Mouse (Mus musculus) intestine, embryonic 15.5 days (tissue): ENCODE data around the gene Otof. TPM values are rescaled to one million over a fixed set of nuclear protein-coding genes. Genes with fewer than 3 reads are reported as not detected.

Experiments used
- ATAC-seq: fragments of 200-750 bp; cut with Nextera tagmentation; 2 replicates; pipeline ENCODE4 v1.8.0; 2017; ENCODE audit warnings: moderate TSS enrichment, moderate library complexity
- H3K27ac ChIP-seq: fragments of 300-500 bp; sonication (generic); 2 replicates; pipeline ENCODE4 v1.5.1; 2015; ENCODE audit warnings: mild to moderate bottlenecking, inconsistent platforms
- H3K27me3 ChIP-seq: fragments of 300-500 bp; sonication (generic); replicated peaks from 2 replicates; pipeline ENCODE4 v1.6.1; 2015; ENCODE audit warnings: inconsistent platforms
- H3K36me3 ChIP-seq: fragments of 300-500 bp; sonication (generic); 2 replicates; pipeline ENCODE4 v1.6.1; 2015; ENCODE audit warnings: inconsistent platforms
- H3K4me1 ChIP-seq: fragments of 300-500 bp; sonication (generic); replicated peaks from 2 replicates; pipeline ENCODE4 v1.6.1; 2015; ENCODE audit warnings: inconsistent platforms
- H3K4me2 ChIP-seq: fragments of 300-500 bp; sonication (generic); replicated peaks from 2 replicates; pipeline ENCODE4 v1.6.1; 2015; ENCODE audit warnings: mild to moderate bottlenecking, inconsistent platforms
- H3K4me3 ChIP-seq: fragments of 300-500 bp; sonication (generic); replicated peaks from 2 replicates; pipeline ENCODE4 v1.5.1; 2015; ENCODE audit warnings: inconsistent platforms
- H3K9ac ChIP-seq: fragments of 300-500 bp; sonication (generic); 2 replicates; pipeline ENCODE4 v1.6.1; 2015; ENCODE audit warnings: inconsistent platforms
- H3K9me3 ChIP-seq: fragments of 300-500 bp; sonication (generic); 2 replicates; pipeline ENCODE4 v1.6.1; 2016; ENCODE audit warnings: inconsistent platforms
- WGBS: fragments of 180-500 bp; shearing (Covaris S2); methylation state at CpG from one replicate; pipeline ENCODE4 v1.1.7; 2015; 5-methylcytosine and 5-hydroxymethylcytosine counted together
- polyA plus RNA-seq: library from polyadenylated mRNA; unstranded; fragments of >200 nt; fragmentation: Nextera tagmentation; extraction: Ambion mirVana; gene quantifications from 2 replicates; pipeline ENCODE4 v1.2.1, GENCODE M21; 2015

Gene Otof
- polyA plus RNA-seq, result 0.66 and 0.84 TPM in 2 replicates

GRCm38 (mm10) chr5:30461821-30462220 is at the start of gene Otof:
TSS of gene Otof (minus strand) at chr5:30461932.
- 19% methylated on average over 12 of the region's 12 CpGs for WGBS
- Histone ChIP-seq H3K9ac (no peak within 1 kb of the TSS), H3K4me2 (0 out of 2 replicates have a peak within 1 kb of the TSS, but pooled peaks have one; percentile 11), H3K36me3 (no peaks in the 10 kb centered on the region), H3K9me3 (no peaks in the 10 kb centered on the region), H3K27ac (no peak within 1 kb of the TSS), H3K4me3 (no peak within 1 kb of the TSS), H3K27me3 (peaks cover 11% of the 10 kb centered on the region), H3K4me1 (peaks cover 16% of the 10 kb centered on the region; the same call in 1 of the 2 replicates)
- ATAC-seq, result peak; percentile 66

GRCm38 (mm10) chr5:30497299-30497698 is 35.6 kb upstream of the Otof start:
- WGBS, result 60% methylated on average over 7 of the region's 7 CpGs
- no peaks in the 10 kb centered on the region for H3K9me3 ChIP-seq
- H3K4me3 ChIP-seq, result no peak overlapping the region
- no peak overlapping the region for H3K4me2 ChIP-seq
- no peaks in the 10 kb centered on the region for H3K27me3 ChIP-seq
- no peak overlapping the region for H3K27ac ChIP-seq
- no peak for ATAC-seq
- no peaks in the 10 kb centered on the region for H3K36me3 ChIP-seq
- no peaks in the 10 kb centered on the region; the same call in 1 of the 2 replicates for H3K4me1 ChIP-seq
- no peak overlapping the region for H3K9ac ChIP-seq

- H3K4me1 ChIP-seq, result no peaks in the 10 kb centered on the region; the same call in 1 of the 2 replicates
- ATAC-seq, result no peak
- H3K9me3 ChIP-seq, result no peaks in the 10 kb centered on the region
- H3K4me2 ChIP-seq, result no peak overlapping the region
- H3K27me3 ChIP-seq, result no peaks in the 10 kb centered on the region
- H3K36me3 ChIP-seq, result no peaks in the 10 kb centered on the region
- H3K9ac ChIP-seq, result no peak overlapping the region
- 75% methylated on average over 8 of the region's 8 CpGs for WGBS
- no peak overlapping the region for H3K27ac ChIP-seq
- H3K4me3 ChIP-seq, result no peak overlapping the region
These were observed 35.1 kb upstream of the Otof start for GRCm38 (mm10) chr5:30496821-30497220.

DNA sequence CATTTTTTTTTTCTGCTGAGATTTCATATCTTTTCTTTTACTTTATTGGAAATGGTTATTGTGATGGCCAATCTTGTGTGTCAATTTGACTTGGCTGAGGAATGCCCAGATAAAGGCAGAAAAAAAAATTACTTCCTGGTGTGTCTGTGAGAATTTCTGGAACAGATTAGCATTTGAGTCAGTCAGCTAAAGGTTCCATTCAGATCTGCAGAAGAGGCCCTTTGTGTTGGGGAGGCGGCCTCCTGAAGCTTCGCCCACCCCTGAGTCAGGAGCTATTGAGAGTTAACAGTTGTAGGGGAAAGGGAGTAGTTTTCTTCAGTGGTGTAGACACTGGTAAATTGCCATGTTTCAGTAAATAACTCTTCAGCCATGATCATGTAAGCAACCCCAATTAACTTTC is 33.6 kb upstream of the Otof start:
- H3K4me2 ChIP-seq, result no peak overlapping the region
- H3K27ac ChIP-seq, result 0 out of 2 replicates have a peak overlapping the region, but pooled peaks have one; percentile 2
- peaks cover under 1% of the 10 kb centered on the region; the same call in 1 of the 2 replicates for H3K4me1 ChIP-seq
- no peak for ATAC-seq
- no peaks in the 10 kb centered on the region for H3K27me3 ChIP-seq
- H3K9ac ChIP-seq, result no peak overlapping the region
- H3K4me3 ChIP-seq, result no peak overlapping the region
- H3K36me3 ChIP-seq, result no peaks in the 10 kb centered on the region
- 77% methylated on average over 2 of the region's 2 CpGs for WGBS
- no peaks in the 10 kb centered on the region for H3K9me3 ChIP-seq

DNA sequence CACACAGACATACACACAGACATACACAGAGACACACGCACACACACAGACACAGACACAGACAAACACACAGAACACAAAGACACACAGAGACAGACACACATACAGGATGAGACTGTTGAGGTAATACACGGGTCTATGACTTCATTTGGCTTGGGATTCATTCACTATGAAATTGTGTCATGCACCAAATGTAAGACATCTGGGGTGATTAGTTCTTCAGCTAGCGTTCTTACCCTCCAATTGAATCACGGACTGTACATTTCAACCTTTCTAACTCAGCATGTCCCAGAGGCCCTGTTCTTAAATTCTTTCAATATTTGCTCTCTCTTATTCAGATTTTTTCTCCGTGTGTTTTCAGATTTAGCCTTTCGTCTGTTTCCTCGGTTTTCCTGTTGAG is 32.9 kb upstream of the Otof start:
- no peak overlapping the region for H3K27ac ChIP-seq
- 72% methylated on average over 7 of the region's 7 CpGs for WGBS

DNA sequence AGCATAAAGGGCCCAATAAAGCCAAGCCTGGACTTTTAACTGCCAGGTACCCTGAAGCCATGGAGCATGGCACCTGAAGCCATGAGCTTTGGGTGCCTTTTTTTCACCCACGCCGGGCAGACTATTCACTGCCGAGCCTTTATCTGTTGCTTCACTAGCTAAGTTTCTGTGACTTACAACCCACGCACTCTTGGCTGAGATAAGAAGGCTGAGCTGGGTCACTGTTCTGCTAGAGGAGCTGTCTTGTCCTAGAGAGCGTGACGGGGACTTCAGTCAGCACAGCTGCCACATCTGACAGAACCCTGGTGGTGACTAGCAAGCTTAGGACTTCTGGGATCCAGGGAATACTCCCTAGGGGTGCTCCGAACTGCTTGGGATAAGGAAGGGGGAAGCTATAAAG is 32.0 kb upstream of the Otof start:
- Histone ChIP-seq H3K9ac (no peak overlapping the region), H3K4me3 (no peak overlapping the region), H3K9me3 (no peaks in the 10 kb centered on the region), H3K27me3 (no peaks in the 10 kb centered on the region), H3K4me1 (peaks cover 5% of the 10 kb centered on the region; the same call in 1 of the 2 replicates), H3K36me3 (no peaks in the 10 kb centered on the region), H3K27ac (no peak overlapping the region), H3K4me2 (no peak overlapping the region)
- WGBS, result 66% methylated on average over 6 of the region's 7 CpGs
- no peak for ATAC-seq

More for the DNA sequence above, 32.9 kb upstream of the Otof start:
- no peaks in the 10 kb centered on the region for H3K36me3 ChIP-seq
- H3K27me3 ChIP-seq, result no peaks in the 10 kb centered on the region
- no peak overlapping the region for H3K9ac ChIP-seq
- H3K9me3 ChIP-seq, result no peaks in the 10 kb centered on the region
- peaks cover 5% of the 10 kb centered on the region; the same call in 1 of the 2 replicates for H3K4me1 ChIP-seq
- no peak overlapping the region for H3K4me3 ChIP-seq
- no peak for ATAC-seq
- no peak overlapping the region for H3K4me2 ChIP-seq

DNA sequence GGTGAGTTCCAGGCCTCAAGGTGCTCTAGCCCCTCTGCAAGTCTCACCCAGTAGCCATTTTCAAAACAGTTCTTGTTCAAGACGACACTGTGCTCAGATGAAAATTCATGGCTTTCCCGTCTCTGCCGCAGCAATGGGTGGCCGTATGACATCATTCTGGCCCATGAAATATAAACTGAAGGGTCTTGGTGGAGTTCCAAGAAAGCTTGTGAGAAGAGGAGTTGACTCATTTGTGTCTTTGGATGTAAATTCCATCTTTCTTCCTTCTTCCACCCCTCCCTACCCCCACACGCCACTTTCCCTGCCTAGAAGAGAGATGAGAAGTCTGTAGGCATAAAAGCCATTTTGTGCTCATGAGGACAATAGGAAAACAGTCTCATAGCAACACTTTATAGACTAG is 29.1 kb upstream of the Otof start:
- peak overlapping the region; percentile 56 for H3K27ac ChIP-seq
- no peaks in the 10 kb centered on the region for H3K9me3 ChIP-seq
- peak; percentile 25; the same call in 1 of the 2 replicates for ATAC-seq
- no peak overlapping the region for H3K4me3 ChIP-seq
- no peak overlapping the region for H3K4me2 ChIP-seq
- no peaks in the 10 kb centered on the region for H3K36me3 ChIP-seq
- no peaks in the 10 kb centered on the region for H3K27me3 ChIP-seq
- 39% methylated on average over 5 of the region's 5 CpGs for WGBS
- no peak overlapping the region for H3K9ac ChIP-seq
- H3K4me1 ChIP-seq, result peaks cover 5% of the 10 kb centered on the region; the same call in 1 of the 2 replicates

- Histone ChIP-seq H3K9me3 (no peaks in the 10 kb centered on the region), H3K9ac (no peak overlapping the region), H3K36me3 (no peaks in the 10 kb centered on the region), H3K27ac (peak overlapping the region; percentile 42; the same call in 1 of the 2 replicates), H3K4me1 (peaks cover 5% of the 10 kb centered on the region; the same call in 1 of the 2 replicates), H3K4me2 (no peak overlapping the region), H3K27me3 (no peaks in the 10 kb centered on the region), H3K4me3 (no peak overlapping the region)
- no peak for ATAC-seq
These were observed 28.5 kb upstream of the Otof start for GRCm38 (mm10) chr5:30490215-30490614.

DNA sequence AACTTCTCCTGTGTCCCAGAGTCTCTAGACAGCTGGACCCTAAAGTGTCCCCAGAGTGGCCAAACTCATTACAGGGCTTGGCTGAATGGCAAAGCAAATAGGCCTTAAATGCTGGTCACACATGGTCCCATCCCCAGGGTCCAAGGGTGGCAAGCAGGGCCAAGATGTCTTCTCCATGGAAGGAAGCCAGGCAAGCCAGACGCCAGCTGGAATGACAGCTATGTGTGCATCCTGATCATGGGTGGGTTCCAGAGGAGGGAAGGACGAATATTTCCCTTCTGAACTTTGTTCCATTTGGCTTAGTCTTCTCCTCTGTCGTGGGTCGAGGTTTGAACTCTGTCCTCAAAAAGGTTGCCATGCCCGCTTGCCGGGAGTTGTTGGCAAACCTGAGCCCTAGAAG is 23.4 kb upstream of the Otof start:
- no peaks in the 10 kb centered on the region for H3K9me3 ChIP-seq
- H3K36me3 ChIP-seq, result no peaks in the 10 kb centered on the region
- no peak overlapping the region for H3K9ac ChIP-seq
- no peak overlapping the region for H3K4me3 ChIP-seq
- no peak for ATAC-seq
- H3K4me2 ChIP-seq, result no peak overlapping the region
- H3K27me3 ChIP-seq, result no peaks in the 10 kb centered on the region
- no peak overlapping the region for H3K27ac ChIP-seq
- 60% methylated on average over 6 of the region's 6 CpGs for WGBS
- 0 out of 2 replicates have a peak, but pooled peaks cover 3% of the 10 kb centered on the region for H3K4me1 ChIP-seq

DNA sequence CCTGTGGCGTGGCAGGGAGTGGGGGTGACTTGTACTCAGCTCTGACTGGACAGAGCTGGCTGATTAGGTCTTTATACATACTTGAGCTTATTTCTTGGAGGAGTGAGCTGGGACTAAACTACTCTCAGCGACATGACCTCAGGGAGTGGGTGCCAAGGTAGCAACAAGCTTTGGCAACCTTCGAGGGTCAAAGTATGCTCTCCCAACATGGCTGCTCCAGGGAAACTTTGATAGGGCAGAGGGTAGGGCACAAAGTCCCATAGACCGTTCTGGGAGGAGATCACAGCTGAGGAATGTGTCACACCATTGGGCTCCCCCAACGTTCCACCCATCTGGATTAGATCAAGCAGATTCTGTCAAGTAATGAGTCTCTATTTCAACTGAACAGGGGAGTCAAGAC is 22.9 kb upstream of the Otof start:
- H3K27ac ChIP-seq, result no peak overlapping the region
- no peak overlapping the region for H3K4me3 ChIP-seq
- 78% methylated on average over 5 of the region's 5 CpGs for WGBS
- ATAC-seq, result no peak
- H3K27me3 ChIP-seq, result no peaks in the 10 kb centered on the region
- H3K9ac ChIP-seq, result no peak overlapping the region
- H3K4me2 ChIP-seq, result no peak overlapping the region
- no peaks in the 10 kb centered on the region for H3K36me3 ChIP-seq
- no peaks in the 10 kb centered on the region for H3K4me1 ChIP-seq
- no peaks in the 10 kb centered on the region for H3K9me3 ChIP-seq

GRCm38 (mm10) chr5:30483533-30483932 is 21.8 kb upstream of the Otof start:
- H3K27me3 ChIP-seq, result no peaks in the 10 kb centered on the region
- H3K4me2 ChIP-seq, result no peak overlapping the region
- no peak overlapping the region for H3K27ac ChIP-seq
- no peak overlapping the region for H3K4me3 ChIP-seq
- H3K4me1 ChIP-seq, result no peaks in the 10 kb centered on the region
- WGBS, result 85% methylated on average over 8 of the region's 8 CpGs
- H3K36me3 ChIP-seq, result no peaks in the 10 kb centered on the region
- no peak for ATAC-seq
- no peaks in the 10 kb centered on the region for H3K9me3 ChIP-seq
- no peak overlapping the region for H3K9ac ChIP-seq

- ATAC-seq, result peak; percentile 77
- H3K27ac ChIP-seq, result no peak overlapping the region
- no peak overlapping the region for H3K4me3 ChIP-seq
- no peaks in the 10 kb centered on the region for H3K9me3 ChIP-seq
- H3K4me2 ChIP-seq, result no peak overlapping the region
- 17% methylated on average over 5 of the region's 5 CpGs for WGBS
- H3K9ac ChIP-seq, result no peak overlapping the region
- H3K36me3 ChIP-seq, result no peaks in the 10 kb centered on the region
- no peaks in the 10 kb centered on the region for H3K27me3 ChIP-seq
- no peaks in the 10 kb centered on the region for H3K4me1 ChIP-seq
These were observed 20.6 kb upstream of the Otof start for GRCm38 (mm10) chr5:30482319-30482718.

- no peak overlapping the region for H3K4me3 ChIP-seq
- WGBS, result 37% methylated on average over 10 of the region's 10 CpGs
These were observed 14.8 kb upstream of the Otof start for GRCm38 (mm10) chr5:30476534-30476933.

More at GRCm38 (mm10) chr5:30476534-30476933, 14.8 kb upstream of the Otof start:
- H3K9ac ChIP-seq, result no peak overlapping the region
- no peak overlapping the region for H3K27ac ChIP-seq
- no peaks in the 10 kb centered on the region for H3K27me3 ChIP-seq
- H3K36me3 ChIP-seq, result no peaks in the 10 kb centered on the region
- no peak for ATAC-seq
- no peaks in the 10 kb centered on the region for H3K4me1 ChIP-seq
- no peak overlapping the region for H3K4me2 ChIP-seq
- H3K9me3 ChIP-seq, result no peaks in the 10 kb centered on the region
